Mouse (Mus musculus) ZHBTc4 (cell line): ENCODE data around the gene 2410004B18Rik.
"Not testable (repeated sequence)": the region's sequence is repeated elsewhere in the genome, so short reads cannot be mapped to it uniquely, and the experiment has no call there.

Experiments used
- DNase-seq: peaks from one replicate; pipeline ENCODE4 v3.0.0-alpha.2; 2011; ENCODE audit warnings: low read depth, low spot score

Gene 2410004B18Rik

DNA sequence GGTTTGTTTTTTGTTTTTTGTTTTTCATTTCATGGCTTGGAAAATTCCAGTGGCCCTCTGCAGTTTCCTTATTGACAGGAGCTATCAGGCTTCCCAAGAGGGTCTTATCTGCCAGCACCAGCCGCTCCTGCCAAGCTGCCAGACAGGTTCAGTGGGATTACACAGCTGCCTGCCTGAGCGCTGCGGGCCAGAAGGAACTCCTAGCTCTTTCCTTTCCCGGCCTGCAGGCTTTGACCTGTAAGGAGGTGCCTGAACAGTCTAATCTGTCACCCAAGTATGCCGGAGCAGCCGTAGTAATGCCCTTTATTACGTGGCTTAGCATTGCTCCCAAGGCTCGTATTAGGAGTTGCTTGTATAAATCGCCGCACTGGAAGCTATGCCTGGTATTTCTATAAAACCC, 26.7 kb downstream of the 2410004B18Rik start:
- no peak for DNase-seq

DNA sequence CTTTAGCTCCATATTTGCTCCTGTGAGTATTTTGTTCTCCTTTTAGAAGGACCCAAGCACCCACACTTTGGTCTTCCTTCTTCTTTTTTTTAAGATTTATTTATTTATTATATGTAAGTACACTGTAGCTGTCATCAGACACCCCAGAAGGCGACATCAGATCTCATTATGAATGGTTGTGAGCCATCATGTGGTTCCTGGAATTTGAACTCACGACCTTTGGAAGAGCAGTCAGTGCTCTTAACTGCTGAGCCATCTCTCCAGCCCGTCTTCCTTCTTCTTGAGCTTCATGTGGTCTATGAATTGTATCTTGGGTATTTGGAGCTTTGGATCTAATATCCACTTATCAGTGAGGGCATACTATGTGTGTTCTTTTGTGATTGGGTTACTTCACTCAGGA, 27.8 kb downstream of the 2410004B18Rik start:
- not testable (repeated sequence) for DNase-seq

DNA sequence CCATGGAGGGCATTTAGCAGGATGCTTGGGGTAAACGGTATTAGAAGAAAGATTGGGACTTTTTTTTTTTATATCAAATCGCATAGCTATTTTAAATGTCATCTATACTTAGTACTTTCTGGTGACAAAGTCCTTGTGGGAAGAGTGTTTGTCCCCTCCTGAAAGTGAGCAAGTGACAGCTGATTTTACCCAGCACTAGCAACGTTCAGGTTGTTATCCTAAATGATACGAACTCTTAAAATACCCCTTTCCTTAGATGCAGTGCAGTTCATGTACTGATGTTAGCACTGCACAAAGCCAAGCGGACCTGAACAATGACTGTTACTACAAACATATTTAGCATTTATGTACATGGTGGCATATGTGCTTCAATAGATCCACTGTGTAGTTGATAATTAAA, 29.0 kb downstream of the 2410004B18Rik start:
- DNase-seq: no peak

DNA sequence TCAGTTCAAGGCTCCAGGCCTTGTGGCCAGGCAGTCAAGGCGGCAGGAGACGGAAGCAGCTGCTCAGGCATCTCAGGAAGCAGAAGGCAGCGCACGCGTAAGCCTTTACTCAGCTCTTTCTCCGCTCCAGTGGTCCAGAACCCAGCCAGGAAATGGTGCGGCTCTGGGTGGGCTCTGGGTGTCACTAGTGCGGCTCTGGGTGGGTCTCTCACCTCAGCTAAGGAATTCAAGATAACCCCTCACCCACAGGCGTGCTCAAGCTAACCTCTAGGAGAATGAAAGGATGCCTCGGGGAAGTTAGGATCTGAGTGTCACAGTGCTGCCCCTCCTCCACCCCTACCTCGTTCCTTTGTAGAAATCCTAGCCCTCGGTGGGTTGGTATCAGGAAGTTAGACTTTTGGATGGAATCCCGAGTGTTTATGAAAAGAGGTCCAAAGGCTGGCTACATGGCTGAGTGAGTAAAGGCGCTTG, 31.3 kb downstream of the 2410004B18Rik start:
- DNase-seq: peak; percentile 69

DNA sequence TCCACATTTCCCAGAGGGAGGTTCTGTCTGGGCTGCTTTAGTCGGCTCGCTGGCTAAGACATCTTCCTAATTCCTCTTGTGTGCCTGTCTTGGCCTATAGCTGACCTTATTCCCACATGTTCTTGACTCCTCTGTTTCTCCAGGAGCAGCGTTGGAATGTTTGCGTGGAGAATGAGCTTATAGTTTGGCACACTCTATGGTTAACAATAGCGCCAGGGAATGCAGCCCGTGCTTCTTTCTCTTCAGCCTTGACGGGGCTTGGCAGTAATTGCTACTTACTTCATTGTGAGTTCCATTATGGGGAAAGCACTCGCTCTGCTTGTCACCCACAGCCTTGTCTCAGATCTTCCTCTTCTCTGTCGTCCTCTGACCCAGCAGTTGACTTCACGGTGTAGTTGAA, 33.7 kb downstream of the 2410004B18Rik start:
- DNase-seq: no peak

DNA sequence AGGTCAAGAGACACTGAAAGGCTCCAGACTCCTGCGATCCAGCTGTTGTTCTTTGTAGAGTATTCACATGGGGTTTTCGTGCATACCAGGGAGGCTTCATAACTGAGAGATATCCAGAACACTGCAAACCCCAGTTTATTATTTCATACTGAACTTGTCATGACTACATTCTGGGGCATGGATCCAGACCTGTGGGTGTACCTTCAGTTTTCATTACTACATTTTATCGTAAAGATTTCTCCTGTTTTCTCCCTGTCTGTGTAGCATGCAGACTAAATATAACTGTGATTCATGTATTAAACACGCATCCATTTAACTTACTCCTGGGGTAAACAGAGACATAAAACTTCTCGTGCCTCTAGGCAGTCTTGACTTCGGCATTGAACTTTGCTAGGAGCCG, 37.2 kb downstream of the 2410004B18Rik start:
- DNase-seq: no peak

DNA sequence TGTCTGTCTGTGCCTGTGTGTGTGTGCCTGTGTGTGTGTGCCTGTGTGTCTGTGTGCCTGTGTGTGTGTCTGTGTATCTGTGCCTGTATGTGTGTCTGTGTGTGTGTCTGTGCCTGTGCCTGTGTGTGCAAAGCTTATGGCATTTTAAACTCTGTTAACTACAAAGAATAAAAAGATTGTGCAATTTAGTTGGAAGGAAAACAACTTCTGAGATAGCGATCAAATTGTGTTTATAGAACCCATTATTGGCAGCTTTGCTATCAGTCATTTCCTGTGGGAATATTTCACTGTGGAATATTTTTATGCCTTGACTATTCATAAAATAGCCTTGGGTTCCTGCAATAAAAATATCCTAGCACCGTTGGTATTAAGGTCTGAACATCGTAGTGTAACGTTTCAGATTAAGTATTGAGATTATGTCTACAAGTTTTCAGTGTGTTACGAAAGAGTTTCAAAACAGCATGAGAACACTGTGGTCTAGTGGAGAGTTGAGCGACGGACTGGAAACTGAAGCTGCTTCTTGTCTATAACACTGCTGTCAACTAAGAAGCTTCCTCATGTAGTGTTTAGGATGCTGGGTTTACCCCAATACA, 47.6 kb downstream of the 2410004B18Rik start:
- DNase-seq: no peak

DNA sequence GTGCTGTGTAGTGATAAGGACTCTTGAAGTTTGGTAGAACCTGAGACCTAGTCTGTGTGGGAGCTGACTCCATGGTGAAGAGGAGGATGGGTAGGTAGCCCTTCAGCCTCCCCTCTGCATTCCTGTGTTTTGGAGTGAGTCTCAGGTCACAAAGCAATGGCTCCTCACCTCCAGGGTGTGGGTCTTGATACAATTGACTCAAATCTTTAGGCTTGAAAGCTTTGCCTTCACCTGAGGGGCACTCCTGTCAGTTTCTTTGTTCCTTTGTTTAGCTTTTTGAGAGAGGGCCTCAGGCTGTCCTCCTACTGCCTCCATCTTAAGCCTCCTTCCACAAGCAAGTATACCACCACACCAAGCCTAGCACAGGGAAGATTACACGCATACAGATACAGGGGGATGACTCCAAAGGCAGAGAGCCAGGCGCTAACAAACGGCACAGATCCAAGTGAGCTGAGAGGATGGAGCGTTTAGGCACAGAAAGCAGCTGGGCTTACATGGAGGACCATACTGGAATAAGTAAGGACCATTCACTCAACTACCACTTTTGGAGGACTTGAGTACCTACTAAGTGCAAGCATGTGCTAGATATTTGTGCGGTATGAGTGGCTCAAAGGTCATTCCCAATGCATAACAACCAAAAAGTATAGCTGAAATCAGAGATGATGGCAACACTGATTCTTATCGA, 48.6 kb downstream of the 2410004B18Rik start:
- peak; percentile 61 for DNase-seq

DNA sequence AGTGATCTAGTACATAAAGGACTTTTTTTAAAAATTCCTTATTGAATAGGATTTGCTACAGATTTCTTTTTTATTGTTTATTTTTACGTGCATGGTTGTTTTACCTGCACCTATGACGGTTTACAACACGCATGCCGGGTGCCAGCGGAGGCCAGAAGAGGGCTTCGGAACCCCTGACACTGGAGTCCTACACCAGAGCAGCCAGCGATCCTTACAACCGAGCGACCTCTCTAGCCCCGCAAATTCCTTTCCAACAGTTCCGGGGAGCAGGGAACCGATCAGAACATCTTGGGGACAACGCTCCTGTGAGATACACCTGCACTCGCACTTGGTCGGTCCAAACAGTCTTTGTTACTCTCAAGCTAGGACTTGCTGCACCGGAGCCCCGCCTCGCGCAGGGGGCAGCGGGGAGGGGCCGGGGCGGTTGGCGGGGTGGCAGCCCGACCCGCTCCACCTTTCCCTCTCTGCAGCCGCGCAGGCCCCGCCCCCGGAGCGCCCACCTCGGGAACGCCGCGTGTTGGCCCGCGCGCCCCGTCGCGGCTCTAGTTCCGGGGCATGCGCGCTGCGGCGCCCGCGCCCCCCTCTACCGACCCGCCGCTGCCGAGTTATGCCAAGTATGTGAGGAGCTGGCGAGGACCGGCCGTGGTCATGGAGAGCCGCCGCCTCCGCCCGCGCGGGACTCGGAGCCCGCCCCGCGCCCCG, 49.6 kb downstream of the 2410004B18Rik start, which contains the start of gene Syde2:
TSS of gene Syde2 (plus strand) at position 603 of the 702 bp plus-strand sequence.
- DNase-seq: peak; percentile 93

DNA sequence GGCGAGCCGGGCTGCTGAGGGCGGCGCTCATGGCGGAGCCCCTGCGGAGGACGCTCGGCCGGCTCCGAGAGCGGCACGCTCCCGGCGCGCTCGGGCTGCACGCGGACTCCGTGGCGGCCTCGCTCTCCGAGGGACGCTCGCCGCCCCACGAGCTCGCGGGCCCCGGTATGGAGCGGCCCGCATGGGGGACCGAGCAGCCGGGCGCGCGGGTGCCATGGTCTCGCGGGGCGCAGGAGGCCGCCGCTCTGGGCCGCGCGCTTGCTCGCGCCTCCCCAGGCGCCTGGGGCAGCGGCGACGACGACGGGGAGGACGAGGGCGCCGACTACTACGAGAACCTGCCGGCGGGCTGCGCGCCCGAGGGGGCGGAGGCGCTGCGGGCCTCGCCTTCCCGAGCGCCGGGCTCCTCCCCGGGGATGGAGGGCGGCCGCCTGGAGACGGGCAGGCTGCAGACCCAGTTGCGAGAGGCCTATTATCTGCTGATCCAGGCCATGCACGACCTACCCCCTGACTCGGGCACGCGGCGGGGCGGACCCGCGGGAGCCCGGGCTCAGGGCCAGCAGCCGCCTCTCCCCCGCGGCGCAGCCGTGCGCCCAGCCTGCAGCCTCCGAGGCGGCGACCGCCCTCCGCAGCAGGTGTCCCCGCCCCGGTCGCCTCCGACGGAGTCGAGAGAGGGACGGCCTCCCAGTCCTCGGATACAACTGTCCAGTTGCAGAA, 50.3 kb downstream of the 2410004B18Rik start:
- peak; percentile 79 for DNase-seq

DNA sequence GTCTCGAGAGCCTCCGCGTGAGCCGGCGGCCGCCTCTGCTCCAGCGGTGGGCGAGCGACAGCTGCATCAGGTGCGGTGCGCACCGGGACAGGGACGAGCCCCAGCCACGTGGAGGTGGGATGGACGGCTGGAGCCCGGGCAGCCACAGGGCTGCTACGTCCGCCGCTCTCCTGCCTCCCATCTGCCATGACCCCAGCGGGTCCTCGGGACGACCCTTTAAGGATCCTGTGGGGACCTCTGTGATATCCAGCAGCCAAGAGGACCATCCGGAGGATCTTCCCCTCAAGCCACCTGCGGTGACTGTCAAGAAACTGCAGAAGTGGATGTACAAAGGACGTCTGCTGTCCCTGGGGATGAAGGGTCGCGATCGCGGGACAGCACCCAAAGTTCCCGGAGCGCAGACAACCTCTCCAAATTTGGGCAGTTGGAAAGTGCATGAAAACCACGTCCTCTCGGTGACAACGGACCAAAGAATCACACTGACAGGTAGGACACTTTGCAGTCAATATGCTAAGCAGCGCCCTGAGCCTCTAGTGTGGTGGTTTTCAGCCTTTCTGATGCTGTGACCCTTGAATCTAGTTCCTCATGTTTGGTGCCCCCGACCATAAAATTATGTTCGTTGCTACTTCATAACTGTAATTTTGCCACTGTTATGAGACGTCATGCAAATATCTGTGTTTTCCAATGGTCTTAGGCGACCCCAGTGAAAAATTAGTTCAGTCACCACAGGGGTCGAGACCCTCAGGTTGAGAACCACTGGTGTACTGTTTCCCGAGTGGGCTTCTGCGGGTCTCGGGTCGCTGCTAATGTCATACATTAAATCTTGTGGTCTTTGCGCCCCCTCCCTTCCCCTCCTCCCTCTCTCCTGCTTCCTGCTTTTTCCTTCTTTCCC, 51.1 kb downstream of the 2410004B18Rik start:
- peak; percentile 31 for DNase-seq

DNA sequence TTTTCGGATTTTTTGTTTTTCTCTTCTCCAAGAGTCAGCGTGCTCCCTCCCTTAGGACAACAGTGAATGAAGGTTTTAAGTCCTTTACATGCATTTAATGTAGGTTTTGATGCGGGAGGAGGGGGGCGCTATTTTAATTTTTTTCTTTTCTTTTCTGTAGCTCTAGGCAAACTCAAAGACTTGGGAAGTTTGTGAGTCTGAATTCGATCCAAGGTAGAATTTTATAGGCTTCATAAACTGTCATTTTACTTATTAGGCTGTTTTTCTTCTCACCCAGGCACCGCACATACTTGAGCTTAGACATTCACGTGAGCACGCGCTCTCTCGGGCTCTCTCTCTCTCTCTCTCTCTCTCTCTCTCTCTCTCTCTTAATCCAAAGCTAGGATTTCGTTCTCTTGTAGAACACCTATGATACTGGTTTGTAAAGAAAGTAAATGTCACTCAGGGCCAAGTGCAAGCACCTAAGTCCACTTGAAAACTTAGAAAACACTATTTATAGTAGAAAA, 51.8 kb downstream of the 2410004B18Rik start:
- DNase-seq: no peak

DNA sequence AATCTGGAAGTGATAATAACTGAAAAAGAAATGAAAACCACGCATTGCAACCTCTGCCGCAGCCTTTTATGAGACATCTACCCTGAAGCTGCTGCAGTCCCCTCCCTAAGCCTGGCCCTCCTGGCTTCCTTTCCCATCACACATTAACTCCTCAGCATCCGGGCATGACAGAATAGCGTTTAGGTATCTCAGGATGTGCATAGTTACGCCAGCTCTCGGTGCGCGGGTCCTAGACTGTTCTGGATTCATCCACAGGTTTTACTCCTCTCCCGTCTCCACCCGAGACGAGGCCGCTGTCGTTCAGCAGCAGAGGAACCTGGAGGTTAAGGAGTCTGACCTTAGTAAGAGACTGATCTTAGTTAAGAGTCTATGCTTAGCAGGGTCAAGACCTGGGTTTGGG, 53.3 kb downstream of the 2410004B18Rik start:
- peak; percentile 51 for DNase-seq

DNA sequence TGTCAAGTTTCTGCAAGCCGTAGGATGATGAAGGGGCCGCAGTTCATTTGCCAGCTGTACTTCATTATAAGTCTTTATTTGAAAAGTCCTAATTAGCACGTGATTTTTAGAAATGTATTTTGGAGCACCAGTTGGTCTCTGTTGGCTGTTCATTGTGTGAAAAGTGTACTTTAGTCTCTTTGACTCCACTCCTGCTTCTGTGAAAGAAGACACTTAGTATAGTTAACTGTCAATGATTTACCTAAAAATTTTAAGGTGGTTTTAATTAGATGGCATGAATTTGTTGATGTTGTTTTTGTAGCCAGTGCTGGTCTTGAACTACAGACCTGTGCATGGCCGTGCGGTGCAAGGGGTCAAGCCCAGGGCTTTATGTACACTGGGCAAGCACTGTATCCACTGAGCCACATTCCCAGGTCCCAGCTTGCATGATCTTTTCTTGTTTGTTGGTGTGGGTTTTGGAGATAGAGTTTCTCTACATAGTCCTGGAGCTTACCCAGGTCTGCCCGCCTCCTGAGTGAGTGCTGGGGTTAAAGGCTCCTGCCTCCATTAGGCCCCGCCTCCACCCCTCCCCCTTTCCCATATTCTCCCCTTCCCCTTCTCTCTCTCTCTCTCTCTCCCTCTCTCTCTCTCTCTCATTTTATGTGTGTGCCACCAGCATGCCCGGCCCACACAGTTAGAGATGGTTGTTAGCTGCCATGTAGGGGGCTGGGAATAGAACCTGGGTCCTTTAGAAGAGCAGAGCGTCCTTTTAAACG, 54.3 kb downstream of the 2410004B18Rik start:
- DNase-seq: no peak

DNA sequence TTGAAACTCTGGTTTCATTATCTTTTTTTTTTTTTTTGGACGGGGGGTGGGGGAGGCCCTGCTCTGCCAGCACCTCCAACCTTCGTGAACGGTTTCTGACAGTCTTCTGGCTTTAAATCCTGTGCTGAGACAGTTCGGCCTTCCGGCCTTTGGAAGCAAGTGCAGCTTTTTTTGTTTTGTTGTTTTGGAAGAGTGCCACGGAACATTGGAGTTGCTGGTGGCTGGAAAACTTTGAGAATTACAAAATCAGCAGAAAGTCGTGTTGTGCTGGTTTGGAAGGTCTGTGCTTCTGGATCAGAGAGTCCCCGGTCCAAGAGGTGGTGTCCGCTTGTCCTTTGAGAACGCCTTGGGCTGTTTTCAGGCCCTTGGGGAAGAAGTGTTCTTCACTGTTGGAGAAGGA, 55.0 kb downstream of the 2410004B18Rik start:
- no peak for DNase-seq

DNA sequence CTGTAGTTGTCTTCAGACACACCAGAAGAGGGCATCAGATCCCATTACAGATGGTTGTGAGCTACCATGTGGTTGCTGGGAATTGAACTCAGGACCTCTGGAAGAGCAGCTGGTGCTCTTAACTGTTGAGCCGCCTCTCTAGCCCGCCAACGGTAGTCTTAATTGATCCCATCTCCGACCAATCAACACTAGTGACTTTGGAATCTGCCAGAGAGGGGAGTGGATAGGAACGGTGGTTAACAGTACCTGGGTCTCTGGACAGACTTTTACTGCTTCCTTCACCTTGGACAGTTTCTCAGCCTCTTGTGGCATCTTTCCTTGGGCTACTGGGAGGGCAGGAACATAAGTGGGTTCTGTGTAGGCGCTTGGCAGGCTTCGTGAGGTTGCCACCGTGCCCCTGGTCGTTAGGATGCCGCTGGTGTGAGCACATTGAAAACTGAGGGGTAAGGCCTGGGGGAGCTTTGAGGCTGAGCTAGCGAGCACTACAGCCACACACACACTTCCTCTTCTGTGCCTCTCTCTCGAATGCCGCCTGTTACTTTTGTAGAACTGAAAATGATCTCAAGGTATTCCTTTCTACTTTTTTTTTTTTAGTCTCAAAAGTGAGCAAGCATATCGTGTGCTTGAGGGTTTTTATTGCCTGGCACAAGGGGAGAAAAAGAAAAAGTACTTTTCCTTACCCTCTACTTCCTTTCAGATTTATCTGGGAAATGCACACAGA, 55.8 kb downstream of the 2410004B18Rik start:
- DNase-seq: no peak
